Mouse (Mus musculus) spleen, postnatal 0 days (tissue): ENCODE data around the gene Mrps16. TPM values are rescaled to one million over a fixed set of nuclear protein-coding genes. Genes with fewer than 3 reads are reported as not detected.

Source experiments
- polyA plus RNA-seq: library from polyadenylated mRNA; unstranded; fragments of >200 nt; fragmentation: Nextera tagmentation; extraction: Ambion mirVana; gene quantifications from 2 replicates; pipeline ENCODE4 v1.2.1, GENCODE M21; 2015

Gene Mrps16
- polyA plus RNA-seq: 57.2 and 64.5 TPM in 2 replicates

GRCm38 (mm10) chr14:20393205-20393913 is at the start of gene Mrps16:
Gene Mrps16, minus strand, starts transcription at chr14:20393634.

GRCm38 (mm10) chr14:20388441-20389129 is 4.8 kb downstream of the Mrps16 start, which contains the start of gene Dnajc9:
Gene Dnajc9, minus strand, starts transcription at chr14:20388910.

GRCm38 (mm10) chr14:20347991-20348541 is 45.4 kb downstream of the Mrps16 start, which contains the start of the genes Ecd and Fam149b:
Gene Ecd, minus strand, starts transcription at chr14:20348121.
Gene Fam149b, plus strand, starts transcription at chr14:20348162.

Other genes with a start within 250 kb of the Mrps16 start
- gene Kcnk5, start 211.8 kb downstream of the Mrps16 start, polyA plus RNA-seq: 3.0 and 3.6 TPM in 2 replicates
- 0.12 TPM in 1 of 2 replicates, not detected in the other for gene Kcnk16, start 124.4 kb downstream of the Mrps16 start, polyA plus RNA-seq
- gene Nudt13, start 98.9 kb downstream of the Mrps16 start, polyA plus RNA-seq: 8.7 and 11.3 TPM in 2 replicates
- 25.6 and 26.5 TPM in 2 replicates for gene Ecd, start 45.5 kb downstream of the Mrps16 start, polyA plus RNA-seq
- 8.2 and 11.8 TPM in 2 replicates for gene Fam149b, start 45.5 kb downstream of the Mrps16 start, polyA plus RNA-seq
- gene Dnajc9, start 4.7 kb downstream of the Mrps16 start, polyA plus RNA-seq: 138 and 156 TPM in 2 replicates
- gene Cfap70, start 58.6 kb upstream of the Mrps16 start, polyA plus RNA-seq: 0.24 and 0.53 TPM in 2 replicates
- 38.2 and 41.6 TPM in 2 replicates for gene Anxa7, start 86.5 kb upstream of the Mrps16 start, polyA plus RNA-seq
- gene Mss51, start 103.3 kb upstream of the Mrps16 start, polyA plus RNA-seq: 1.4 and 1.5 TPM in 2 replicates
- gene Ppp3cb, start 152.9 kb upstream of the Mrps16 start, polyA plus RNA-seq: 37.3 and 38.1 TPM in 2 replicates
- 1.3 and 1.5 TPM in 2 replicates for gene Usp54, start 247.4 kb upstream of the Mrps16 start, polyA plus RNA-seq